ENCODE assay signal across 19 mouse cellular contexts in genomic region chr3:17547559-17548059, GRCm38 (mm10).
"Had no signal": no experiment of that assay in that cellular context is flagged by ENCODE, and none has a peak within 500 bp of the region (broad histone marks: within the 10 kb centered on the region; RNA-seq: fewer than 3 reads in every experiment).

No protein-coding gene starts in this region.

- H3K4me1 ChIP-seq: kidney, embryonic 15.5 days; liver, embryonic 13.5 days; neural tube, embryonic 15.5 days had no signal

- H3K9me3 ChIP-seq: kidney, embryonic 15.5 days; liver, embryonic 13.5 days; neural tube, embryonic 15.5 days had no signal

- H3K27ac ChIP-seq: kidney, embryonic 15.5 days; left cerebral cortex, adult 2 months; liver, embryonic 13.5 days; neural tube, embryonic 15.5 days; stomach, postnatal 0 days had no signal

- DNase-seq: kidney, adult 11 months; kidney, adult 8-10 months; kidney, postnatal 10 days; kidney, postnatal 36 days; layer of hippocampus, postnatal 36 days; liver, embryonic 13.5 days; lung, adult 2 months; lung, postnatal 14 days; lung, postnatal 4 days; right cerebral cortex, adult 18-20 months; right cerebral cortex, postnatal 14 days; right cerebral cortex, postnatal 4 days; thymus, adult 2 months; thymus, postnatal 14 days had no signal

- H3K36me3 ChIP-seq: kidney, embryonic 15.5 days; liver, embryonic 13.5 days; neural tube, embryonic 15.5 days had no signal

- H3K4me2 ChIP-seq: kidney, embryonic 15.5 days; liver, embryonic 13.5 days; neural tube, embryonic 15.5 days had no signal

- H3K4me3 ChIP-seq: kidney, embryonic 15.5 days; left cerebral cortex, adult 2 months; liver, embryonic 13.5 days; myocyte; neural tube, embryonic 15.5 days had no signal

- H3K27me3 ChIP-seq: kidney, embryonic 15.5 days; liver, embryonic 13.5 days; neural tube, embryonic 15.5 days had no signal

- H3K9ac ChIP-seq: kidney, embryonic 15.5 days; liver, embryonic 13.5 days; neural tube, embryonic 15.5 days had no signal
